Mouse (Mus musculus): ENCODE data around the gene Mcoln3.

Mcoln3 gene

GRCm38 (mm10) chr3:146117258-146117996 lies at the start of gene Mcoln3:
Mcoln3 (plus strand) TSS chr3:146117450.
- DNase-seq, result no peak

DNA sequence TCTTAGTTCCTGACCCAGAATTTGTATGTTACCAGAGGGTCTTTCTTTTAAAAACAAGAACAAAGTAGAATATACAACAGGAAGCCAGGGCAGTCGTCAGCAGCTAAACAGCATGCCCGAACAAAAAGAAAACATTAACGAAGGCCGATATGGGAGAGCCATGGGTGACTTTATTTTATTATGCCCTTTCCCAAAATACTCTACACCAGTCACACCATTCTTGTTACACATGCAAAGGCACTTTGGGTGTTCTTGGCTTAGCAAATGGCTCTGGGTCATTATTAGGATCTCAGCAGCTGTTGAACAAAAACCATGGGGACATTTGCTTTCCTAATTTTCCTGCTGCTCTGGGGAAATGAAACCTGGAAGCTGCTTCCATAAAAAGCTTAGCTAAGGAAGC lies 48.0 kb upstream of the Mcoln3 start:
- DNase-seq, result no peak

- peak in 1 of 2 experiments; percentile 59 for DNase-seq
These were observed 44.5 kb upstream of the Mcoln3 start for GRCm38 (mm10) chr3:146072780-146073179.

GRCm38 (mm10) chr3:146080241-146080640 lies 37.0 kb upstream of the Mcoln3 start:
- DNase-seq, result no peak

DNA sequence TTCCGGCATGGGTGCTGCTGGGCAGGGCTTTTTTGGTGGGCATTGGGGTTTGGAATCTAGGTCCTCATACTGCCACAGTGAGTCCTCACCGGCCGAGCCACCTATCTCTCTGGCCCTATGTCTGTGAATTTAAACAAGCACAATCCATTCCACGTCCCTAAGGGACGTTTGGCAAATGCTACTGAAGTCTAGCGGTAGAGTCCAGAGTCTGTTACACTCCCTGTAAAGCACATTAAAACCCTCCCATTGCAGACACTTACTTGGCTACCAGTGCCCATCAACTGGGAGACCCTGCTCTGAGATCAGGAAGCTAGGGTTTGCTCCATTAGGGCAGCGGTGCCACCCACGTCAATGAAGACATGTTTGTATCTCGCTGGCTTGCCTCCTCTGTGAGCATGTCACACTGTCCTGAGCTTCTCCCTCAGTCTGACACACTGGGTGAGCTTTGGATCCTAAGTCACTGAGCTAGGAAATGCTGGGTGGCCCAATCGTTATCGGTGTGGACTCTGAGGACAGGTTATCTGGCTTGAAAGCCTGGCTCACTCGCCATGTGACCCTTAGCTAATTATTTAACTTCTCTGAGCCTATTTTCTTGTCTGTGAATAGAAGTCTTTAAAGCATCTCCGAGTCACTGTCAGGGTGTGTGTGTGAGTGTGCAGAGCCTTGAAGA lies 26.1 kb upstream of the Mcoln3 start:
- no peak for DNase-seq

GRCm38 (mm10) chr3:146095066-146095465 lies 22.2 kb upstream of the Mcoln3 start:
- no peak for DNase-seq

GRCm38 (mm10) chr3:146096986-146097385 lies 20.3 kb upstream of the Mcoln3 start:
- no peak for DNase-seq

DNA sequence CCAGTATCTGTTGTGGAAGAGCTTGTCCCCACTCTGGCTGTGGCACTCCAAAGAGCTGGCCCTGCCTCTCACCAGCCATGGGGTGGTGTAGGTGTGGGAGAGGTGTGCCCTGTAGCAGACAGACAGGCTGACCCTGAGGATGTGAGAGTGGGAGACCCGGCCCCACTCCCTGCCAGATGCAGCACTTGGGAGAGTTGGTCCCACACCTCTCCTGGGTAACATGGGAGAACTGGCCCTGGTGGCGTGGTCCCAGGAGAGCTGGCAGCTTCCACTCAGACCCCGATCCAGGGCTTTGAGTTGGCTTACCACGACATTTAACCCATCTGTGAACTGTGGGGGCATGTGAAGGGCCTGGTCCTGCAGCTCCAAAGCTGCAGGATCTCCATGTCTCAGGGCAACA lies 19.4 kb upstream of the Mcoln3 start:
- no peak for DNase-seq

DNA sequence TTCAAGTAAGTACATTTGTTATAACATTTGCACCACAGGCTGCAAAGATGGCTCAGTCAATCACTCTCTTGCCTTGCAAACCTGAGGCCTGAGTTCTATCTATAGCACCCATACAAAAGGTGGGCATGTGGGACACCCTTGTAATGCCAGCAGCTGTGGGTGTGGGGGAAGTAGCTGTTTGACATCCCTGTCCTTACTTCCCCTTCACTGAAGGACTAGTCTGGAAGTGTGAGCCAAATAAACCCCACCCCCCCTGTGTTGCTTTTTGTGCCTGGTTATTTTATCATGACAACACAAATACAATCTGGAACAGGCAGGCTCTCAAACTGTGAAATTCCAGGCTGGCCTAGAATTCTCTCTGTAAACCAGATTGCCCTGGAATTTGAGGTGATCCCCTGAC lies 17.3 kb upstream of the Mcoln3 start:
- DNase-seq, result no peak

DNA sequence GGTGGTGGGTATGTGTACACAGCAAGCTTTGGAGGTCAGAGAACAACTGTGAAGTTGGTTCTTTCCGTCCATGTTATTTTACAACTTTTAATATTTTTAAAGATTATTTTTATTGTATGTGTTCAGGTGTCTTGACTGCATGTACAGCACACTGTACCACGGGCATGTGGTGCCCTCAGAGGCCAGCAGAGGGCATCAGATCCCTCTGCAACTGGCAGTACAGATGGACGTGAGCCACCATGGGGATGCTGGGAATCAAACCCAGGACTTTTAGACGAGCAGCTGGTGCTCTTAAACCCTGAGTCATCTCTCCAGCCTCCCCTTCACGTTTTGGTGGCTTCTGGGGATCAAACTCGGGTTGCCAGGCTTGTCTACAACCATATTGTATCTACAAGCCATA lies 15.2 kb upstream of the Mcoln3 start:
- peak; percentile 12 to 14 for DNase-seq

GRCm38 (mm10) chr3:146107116-146107849 lies 10.0 kb upstream of the Mcoln3 start:
- peak; percentile 28 to 40 for DNase-seq

GRCm38 (mm10) chr3:146107921-146108571 lies 9.2 kb upstream of the Mcoln3 start, which contains the start of gene Wdr63:
Wdr63 (minus strand) TSS chr3:146108130.
- peak; percentile 85 to 88 for DNase-seq

DNA sequence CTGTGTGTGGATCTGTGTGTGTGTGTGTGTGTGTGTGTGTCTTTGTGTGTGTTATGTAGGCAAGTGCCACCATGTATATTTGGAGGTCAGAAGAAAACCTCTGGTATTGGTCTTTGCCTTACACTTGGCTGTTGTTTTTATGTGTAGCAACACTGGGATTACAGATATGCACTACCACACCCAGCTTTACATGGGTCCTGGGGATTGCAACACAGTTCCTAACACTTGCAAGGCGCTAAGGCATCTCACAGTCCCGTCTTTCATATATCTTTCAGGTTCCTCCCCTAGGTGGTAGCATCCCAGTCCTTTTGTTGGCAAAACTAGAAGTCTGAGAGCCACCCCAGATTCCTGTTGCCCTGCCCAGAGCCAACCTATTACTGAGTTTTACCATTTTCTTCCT lies 8.3 kb upstream of the Mcoln3 start:
- DNase-seq, result no peak

DNA sequence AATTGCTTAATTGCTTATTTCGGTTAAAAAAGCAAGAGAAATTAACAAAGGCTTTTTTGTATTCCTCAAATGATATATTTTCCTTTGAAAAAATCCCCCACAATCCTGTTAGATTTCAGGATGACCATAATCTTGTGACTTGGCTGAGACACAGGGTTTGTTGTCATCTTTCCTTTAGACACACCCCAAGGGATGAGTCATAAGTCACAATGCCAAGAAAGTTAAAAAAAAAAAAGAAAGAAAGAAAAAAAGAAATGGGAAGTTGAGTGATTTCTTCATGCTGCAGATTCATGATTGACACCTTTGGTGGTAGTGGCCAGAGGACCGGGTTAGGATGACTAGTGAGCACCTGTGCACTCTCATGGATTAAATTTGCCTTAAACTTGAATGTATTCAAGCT lies 6.9 kb upstream of the Mcoln3 start:
- no peak for DNase-seq

GRCm38 (mm10) chr3:146110916-146111315 lies 6.3 kb upstream of the Mcoln3 start:
- no peak for DNase-seq

- DNase-seq, result peak in 1 of 2 experiments; percentile 11
These were observed 777 bp downstream of the Mcoln3 start for GRCm38 (mm10) chr3:146117997-146118457.

GRCm38 (mm10) chr3:146121310-146122124 lies 4.3 kb downstream of the Mcoln3 start:
- DNase-seq, result no peak

DNA sequence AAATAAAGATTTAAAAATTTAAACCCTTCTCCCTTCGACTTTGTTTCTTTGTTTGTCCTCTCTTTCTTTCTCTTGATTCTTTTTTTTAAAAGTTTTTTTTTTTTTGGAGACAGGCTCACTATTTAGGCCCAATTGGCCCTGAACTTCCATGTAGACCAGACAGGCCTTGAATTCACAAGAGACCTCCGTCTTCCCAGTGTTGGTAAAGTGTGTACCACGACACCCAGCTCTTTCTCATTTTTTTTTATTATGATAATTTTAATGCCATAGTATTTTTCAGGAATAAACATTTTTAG lies 4.8 kb downstream of the Mcoln3 start:
- no peak for DNase-seq

DNA sequence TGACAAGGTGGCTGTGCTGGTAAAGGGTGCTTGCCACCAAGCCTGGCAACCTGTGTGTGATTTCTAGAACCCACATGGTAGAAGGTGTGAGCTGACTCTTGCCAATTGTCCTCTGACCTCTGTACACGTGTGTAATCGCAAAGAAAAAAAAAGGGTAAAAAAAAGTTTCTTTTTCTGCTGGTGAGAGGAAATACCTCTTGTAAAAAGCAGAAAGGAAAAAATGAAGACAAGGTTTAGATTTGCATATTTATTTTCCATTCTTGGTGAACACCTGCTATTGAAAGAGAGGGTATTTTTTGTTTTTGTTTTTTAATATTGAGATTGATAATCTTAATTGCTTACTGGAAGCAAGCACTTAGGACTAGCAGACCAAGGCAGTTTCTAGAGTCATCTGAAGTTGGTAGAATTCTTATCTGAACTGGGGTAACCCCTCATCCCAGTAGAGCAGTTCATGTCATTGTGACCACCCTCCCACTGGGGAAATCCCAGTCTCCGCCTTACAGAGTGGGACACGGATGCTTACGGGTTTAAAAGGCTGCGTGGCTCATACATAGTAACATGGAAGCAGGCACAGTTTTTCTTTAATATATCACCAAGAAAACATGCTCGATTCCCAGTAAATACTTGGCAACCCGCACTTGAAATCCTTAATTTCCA lies 5.7 kb downstream of the Mcoln3 start:
- no peak for DNase-seq

DNA sequence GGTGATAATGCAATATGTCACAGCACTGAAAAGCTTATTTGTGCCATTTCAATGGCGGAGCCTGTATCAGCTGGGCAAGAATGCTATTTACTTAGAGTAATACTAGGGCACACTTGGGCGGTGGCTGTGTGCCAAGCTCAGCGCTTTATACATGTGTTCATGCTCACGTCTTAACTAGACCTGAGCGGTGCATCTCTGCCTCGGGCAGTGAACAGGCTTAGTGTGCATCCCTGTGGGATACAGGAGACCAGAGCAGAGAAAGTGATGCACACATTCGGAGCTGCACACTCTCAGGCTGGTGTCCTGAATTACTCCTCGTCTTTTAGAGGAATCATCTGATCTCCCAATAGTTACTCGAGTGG lies 6.2 kb downstream of the Mcoln3 start:
- DNase-seq, result peak; percentile 20 to 32

- DNase-seq, result no peak
These were observed 10.0 kb downstream of the Mcoln3 start for GRCm38 (mm10) chr3:146127205-146127604.

- DNase-seq, result peak in 1 of 2 experiments; percentile 11
These were observed 17.6 kb downstream of the Mcoln3 start for GRCm38 (mm10) chr3:146134834-146135233.
